Mouse (Mus musculus) embryonic fibroblast, embryonic 13.5 days (primary cell): ENCODE results near the gene Eln.

Experiments
- CTCF ChIP-seq: IDR thresholded peaks from 2 replicates; pipeline ENCODE4 v1.5.1; 2011; ENCODE audit warnings: mild to moderate bottlenecking, control low read depth, low read length, moderate library complexity, borderline replicate concordance; ENCODE audit not compliant: insufficient read depth
- POLR2A ChIP-seq: IDR thresholded peaks from 2 replicates; pipeline ENCODE4 v1.6.1; 2011; ENCODE audit warnings: low read depth, mild to moderate bottlenecking, control low read depth, low read length, moderate library complexity

- TF ChIP-seq CTCF (no peak), POLR2A (no peak; the same call in 1 of the 2 replicates)
Measured at GRCm38 (mm10) chr5:134745801-134746200, 1.3 kb downstream of the Eln start.
